Mouse (Mus musculus) granulocyte monocyte progenitor cell, adult 5-6 weeks (primary cell): Measurements from ENCODE around the gene 1700010B08Rik. TPM values are rescaled to one million over a fixed set of nuclear protein-coding genes. Genes with fewer than 3 reads are reported as not detected.

Experiments used
- ATAC-seq: replicated peaks from 2 replicates; pipeline ENCODE4 v1.8.0; 2016; ENCODE audit warnings: mild to moderate bottlenecking, moderate TSS enrichment, inconsistent platforms; ENCODE audit not compliant: poor library complexity, severe bottlenecking
- total RNA-seq, 2 experiments: library from RNA; stranded (forward) in 1 of 2; stranded (reverse) in 1 of 2; fragments of 200-712, 200-1000 nt in 1 of 2; fragments of >200 nt in 1 of 2; fragmentation: Nextera tagmentation in 1 of 2; gene quantifications; 2 replicates each; pipeline ENCODE4 v1.2.3; 2014 to 2017

1700010B08Rik gene
- total RNA-seq, 2 experiments from 2014 or later, result not detected

DNA sequence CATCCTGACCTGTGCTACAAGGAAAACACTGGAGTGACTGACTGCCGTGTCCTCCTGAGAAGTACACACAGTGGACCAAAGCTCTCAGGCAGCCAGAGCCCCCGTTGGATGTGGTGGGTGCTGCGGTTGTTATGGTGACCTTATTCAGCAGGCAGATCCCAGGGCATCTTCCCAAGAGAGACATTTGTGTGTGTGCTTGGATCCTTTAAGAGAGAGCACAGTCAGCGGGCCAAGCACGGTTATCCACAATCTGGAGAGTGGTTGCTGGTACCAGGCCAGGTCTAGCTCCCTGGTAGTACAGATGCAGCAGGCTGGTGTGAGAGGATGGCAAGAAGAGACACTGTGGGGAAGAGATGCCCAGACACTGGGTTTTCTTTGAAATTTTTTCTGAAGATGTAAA is 2.2 kb upstream of the 1700010B08Rik start:
- no peak for ATAC-seq

DNA sequence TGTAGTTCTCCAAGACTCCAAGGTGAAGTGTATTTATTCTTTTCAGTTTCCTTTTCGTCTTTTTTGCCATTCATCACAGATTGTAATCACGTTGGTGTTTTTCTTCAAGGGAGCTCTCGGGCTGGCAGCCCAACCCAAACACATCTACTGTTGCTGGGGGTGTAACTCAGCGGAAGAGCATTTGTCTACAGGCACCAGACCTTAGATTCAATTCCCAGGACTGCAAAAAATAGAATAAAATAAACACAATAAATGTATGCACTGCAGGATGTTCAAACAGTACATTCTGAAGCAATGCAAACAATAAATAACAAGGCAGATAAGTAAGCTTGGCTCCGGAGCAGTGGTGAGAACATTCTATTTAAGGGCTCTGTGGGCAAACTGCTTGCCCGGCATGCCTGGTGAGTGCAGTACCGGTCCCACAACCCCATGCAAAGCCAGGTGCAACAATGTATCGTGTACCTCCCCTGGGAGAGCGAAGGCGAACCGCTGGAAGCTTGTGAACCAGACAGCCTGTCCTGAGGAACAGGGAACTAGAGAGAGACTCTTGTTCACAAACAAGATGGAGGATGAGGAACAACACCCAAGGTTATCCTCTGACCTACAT is 3.1 kb downstream of the 1700010B08Rik start:
- no peak for ATAC-seq

DNA sequence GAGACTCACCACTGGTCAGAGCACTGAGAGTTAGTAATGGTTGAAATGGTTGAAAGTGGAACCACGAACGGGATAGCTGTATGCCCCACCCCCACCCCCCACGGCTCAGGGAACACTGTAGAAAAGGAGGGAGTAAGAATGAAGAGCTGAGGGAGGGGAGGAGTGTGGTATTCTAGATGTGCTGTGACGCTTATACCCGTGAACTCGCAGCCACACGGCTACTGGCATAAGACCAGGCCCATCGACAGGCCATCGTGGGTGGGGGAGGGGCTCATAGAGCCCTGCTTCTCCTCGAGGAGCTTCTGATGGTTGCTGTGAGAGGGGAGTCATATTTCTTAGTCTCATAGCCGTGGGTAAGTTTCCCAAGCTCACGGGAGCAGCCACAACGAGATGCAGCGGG is 5.2 kb downstream of the 1700010B08Rik start:
- no peak for ATAC-seq

DNA sequence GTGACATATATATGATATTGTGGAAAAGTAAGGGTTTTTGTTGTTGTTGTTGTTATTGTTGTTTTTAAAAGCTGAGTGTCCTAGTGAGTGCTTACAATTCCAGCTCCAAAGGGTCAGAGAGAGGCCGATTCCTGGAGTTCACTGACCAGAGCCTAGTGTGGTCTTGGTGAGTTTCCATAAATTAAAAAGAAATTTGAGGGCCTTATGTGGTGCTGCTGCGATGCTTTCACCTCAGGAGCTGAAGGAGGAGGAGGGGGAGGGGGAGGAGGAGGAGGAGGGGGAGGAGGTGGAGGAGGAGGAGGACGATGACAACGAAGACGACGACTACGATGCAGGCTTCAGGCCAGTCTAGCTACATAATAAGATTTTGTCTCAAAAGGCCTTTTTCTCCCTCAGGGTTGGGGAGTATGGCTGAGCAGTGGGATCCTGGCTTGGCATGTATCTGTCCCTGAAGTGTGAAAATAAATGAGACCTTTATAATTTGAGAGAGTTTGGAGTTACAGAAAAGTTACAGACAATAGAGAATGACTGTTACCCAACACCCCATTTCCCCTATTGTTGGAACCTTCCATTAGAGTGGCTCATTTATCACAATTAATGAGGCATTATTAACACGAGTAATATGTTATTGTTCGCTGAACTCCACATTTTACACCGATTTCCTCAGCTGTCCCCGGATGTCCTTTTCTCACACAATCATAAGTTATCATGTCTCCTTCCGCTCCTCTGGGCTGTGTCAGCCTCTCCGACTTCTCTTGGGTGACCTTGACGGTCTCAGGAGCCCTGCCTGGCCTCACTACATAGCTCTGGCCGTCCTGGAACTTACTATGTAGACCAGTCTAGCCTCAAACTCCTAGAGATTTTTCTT is 6.0 kb downstream of the 1700010B08Rik start:
- ATAC-seq, result no peak

DNA sequence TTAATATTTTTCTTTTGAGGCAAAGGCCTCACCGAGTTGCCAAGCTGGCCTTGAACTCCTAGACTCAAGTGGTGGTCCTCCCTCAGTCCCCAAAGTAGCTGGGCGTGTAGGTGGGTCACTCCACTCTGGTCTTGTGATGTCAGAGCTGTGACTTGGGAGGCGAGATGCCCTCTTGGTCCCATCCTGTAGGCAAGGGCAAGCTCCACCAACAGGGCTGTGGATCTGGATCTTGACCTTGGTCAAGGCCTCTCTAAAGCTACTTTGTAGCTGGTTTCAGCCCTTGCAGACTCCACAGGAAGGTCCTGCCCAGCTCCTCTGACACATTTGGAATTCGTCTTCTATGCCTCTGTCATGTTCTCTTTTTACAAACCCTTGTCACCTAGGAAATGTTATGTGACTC is 6.6 kb downstream of the 1700010B08Rik start:
- no peak for ATAC-seq

DNA sequence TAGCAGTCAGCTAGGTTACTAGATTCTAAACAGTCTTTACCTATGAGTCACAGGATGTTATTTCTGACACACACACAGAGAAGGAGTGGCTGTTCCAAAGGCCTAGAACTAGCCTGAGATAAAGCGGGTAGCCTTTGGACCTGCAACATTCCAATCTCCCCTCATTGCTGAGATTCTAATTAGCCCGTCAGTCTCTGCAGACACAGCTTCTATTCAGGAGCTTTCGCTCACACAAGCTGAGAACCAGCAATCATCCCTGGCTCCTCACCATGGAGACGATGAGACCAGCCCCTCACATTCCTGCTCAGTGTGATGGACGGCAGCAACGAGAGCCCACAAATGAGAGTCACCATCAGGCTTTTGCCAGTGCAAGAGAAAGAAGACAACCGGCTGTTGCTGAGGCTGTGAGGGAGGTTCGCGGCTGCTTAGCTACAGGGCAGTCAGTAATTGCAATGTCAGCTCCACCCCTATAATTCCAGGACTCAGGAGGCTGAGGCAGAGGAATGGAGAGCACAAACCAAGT is 11.3 kb downstream of the 1700010B08Rik start:
- no peak for ATAC-seq

DNA sequence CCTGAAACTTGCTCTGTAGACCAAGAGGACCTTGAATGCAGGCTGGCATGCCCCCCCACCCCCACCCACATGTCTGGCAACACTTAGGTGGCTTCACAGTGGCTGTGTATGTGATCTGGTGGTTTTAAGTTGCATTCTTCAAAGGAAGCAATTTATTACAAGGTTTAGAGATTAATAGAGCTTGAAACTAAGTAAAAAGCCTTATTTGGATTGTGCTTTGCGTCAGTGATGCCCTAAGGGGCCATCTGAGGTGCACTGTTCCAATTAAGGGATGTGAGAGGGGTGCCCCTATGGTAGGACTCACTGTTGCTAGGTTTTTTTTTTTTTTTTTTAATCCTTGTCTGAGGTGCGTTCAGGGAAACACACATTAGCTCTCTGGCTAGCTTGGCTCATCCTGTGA is 15.2 kb downstream of the 1700010B08Rik start:
- no peak for ATAC-seq

DNA sequence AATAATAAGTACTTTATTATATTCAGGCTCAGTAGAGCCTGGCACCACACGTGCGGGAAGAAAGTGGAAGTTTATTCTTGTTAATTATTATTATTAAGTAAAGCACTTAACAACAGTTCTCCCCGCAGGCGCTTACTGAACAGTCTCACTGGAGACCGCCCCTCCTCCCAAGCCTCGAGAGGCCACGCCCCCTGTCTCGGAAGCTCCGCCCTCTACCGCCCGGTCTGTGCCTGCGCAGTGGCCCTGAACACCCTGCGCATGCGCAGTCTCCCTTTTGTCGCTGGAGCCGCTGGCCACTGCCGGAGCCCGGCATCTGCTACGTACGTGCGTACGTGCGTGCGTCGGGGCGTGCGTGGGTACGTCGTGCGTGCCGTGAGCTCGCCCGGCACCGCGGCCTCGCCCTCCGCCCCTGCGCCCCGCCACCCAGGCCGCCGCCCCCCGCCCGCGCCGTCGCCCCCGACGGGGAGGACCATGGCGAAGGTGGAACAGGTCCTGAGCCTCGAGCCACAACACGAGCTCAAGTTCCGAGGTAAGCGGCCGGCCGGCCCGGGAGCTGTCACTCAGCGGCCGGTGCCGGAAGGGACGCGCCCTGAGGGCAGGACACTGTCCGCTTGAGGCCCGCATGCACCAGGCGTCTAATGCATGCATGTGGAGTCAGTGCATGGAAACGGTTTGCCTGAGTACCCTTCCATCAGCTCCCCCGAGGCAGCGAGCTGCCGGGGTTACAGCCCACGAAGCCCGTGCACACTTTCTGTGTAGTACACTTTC is 18.2 kb downstream of the 1700010B08Rik start, which contains the start of gene Vapb:
Vapb (plus strand) TSS at position 290 of the 768 bp plus-strand sequence.
- ATAC-seq, result peak; percentile 85

DNA sequence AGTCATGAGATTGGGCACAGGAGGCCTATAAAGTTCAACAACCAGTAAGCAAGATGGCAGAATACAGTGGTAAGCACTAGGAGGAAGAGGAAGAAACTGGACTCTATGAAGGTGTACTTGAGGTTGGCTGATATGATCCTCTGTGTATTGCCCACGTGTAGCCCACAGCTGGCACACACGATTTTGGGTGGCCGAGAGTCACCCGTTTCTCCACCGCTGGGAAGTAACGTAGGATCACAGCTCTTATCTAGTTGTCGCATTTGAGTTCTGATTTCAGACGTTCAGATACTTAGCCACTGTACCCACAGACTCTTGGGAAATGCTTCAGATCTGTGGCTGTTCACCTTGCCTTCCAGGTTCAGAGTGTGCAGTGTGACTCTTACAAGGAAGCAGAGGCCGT is 19.0 kb downstream of the 1700010B08Rik start:
- ATAC-seq, result peak; percentile 8

DNA sequence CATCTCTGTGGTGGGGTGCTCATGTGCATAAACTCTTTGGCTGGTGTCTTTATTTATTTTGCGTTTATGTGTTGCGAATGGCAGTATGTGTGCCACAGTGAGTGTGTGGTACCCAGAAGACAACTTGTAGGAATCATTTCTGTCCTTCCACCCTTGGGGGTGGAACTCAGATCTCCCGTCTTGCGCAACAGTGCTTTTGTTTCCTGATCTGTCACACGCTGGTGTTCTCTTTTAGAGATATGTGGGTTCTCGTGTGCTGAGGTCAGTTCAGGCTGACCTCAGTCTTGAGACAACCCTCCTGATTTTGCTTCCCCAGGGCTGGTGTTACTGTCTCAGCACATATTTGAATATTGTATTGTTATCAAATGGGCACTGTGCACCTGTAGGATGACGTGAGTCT is 19.9 kb downstream of the 1700010B08Rik start:
- ATAC-seq, result peak; percentile 64

DNA sequence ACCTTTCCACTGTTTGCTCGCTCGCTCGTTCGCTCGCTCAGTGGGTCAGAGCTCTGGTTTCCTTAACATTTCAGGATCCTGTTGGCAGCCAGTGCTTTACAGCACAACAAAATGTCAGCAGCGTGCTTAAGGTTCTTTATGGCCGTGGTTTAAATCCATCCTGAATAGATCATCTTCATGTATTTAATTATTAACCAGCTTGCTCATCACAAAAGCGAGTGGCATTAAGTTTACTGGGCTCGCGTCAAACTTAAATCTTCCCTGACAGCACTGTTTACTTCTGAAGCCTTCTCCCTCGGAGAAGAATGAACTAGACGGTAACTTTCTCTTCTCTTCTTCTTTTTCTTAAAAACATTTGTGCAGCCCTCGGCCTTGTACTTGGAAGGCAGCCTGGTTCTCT is 22.9 kb downstream of the 1700010B08Rik start:
- no peak for ATAC-seq

DNA sequence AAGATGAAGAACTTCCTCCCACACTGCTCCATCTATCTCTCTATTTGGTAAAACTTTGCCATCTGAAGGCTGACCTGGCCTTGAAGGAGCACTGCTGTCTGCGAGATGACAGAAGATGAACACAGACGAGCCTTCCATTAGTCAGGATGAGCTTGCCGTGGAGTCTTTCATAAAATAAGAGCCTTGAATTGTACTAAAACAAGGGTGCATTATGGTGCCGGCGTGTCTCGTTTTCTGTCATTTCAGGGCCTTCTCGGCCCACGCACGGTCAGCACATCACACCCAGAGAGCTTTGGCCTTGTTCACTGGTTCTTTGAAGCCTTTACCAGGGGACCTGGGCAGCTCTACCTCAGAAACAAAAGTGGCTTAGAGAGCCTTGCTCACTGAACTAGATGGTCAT is 23.5 kb downstream of the 1700010B08Rik start:
- ATAC-seq, result no peak

DNA sequence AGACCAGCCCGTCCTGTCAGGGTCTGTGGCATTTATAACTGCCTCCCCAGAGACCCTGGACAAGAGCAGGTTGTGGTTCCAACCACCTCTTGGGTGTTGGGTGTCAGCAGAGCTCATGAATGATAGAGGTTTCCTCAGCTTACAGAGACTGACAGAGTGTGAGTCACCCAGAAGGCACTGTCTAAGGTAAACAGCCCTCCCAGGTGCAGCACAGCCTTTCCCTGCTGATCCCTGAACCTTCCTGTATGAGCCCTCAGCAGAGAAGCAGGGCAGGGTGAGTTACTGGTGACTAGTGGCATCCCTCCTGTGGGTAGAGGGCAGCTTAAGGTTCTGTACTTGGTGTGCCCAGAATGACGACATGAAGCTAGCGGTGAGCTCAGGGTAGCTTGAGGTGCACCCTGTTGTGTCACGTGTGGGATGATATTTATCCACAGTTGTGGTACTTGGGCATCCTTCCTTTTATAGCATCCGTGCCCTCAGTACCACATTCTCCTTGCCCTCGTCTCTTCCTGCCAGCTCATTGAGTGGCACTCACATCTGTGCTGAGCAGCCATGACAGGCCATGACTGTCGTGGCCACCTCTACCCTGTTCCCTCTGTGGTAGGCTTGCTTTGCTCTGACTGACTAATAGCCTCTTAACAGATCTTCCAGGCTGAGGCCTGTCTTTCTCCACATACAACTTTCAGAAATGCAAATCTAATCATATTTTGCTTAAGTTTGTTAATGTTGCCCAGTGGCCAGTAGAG is 25.0 kb downstream of the 1700010B08Rik start:
- ATAC-seq, result no peak

DNA sequence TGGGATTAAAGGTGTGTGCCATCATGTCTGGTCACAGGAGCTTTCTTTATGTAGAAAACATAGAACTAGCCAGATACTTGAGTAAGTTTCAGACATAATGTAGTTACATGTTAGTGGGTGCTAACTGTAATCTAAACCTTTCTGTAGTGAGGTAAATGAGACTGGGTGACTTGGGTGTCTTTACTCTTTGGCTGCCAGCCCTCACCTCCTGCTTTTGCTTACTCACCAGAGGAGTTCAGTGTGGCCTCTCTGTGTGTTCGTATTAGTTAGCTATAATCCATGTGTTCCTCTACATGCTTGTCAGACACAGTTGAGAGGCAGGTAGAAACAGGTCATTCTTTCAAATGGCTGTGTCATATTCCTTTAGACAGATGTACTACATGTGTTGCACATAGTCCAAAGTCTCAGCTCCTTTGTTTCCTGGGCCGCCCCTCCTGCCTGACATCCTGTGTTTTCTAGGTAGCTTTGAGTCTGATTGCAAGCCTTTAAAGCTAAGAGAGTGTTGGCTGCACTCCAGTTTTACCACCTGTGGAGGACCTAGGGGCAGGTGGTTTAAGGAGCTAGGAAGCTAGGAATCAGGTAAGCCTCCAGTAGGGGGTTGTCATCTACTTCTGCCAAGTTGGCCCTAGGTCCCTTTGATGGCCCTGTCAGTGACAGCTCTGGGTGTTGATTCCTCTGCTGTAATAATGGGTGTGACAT is 29.9 kb downstream of the 1700010B08Rik start:
- no peak for ATAC-seq

DNA sequence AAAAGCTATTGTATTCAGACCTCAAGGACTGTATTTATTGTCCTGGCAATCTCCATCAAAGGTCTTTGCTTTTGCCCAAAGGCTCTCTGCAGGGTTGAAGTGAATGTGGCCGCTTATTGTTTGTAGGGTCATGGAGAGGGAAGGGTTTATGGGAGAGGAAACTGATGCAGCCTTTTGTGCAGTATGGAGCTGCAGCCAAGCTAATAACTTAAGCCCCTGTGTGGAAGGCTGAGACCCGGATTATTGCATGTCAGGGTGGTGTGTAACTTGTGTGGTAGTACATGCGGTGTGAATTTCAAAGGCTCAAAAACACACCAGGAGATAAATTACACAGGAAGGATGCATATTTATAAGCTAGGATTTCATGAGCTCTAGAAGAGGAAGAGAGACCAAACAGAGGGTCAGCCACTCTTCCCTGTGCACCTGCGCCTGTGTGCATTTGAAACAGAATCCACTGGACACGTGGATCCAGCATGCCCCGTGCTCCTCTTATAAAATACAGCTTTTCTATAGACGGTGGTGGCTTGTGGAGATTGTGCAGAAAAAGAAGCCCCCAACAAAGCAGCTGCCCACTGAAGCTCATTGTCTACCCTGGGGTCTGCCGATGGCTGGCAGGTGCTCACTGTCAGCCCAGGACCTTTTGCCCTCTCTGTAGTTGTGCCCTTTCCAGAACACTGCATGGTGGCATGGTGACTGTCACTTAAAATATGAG is 36.4 kb downstream of the 1700010B08Rik start:
- ATAC-seq, result no peak

DNA sequence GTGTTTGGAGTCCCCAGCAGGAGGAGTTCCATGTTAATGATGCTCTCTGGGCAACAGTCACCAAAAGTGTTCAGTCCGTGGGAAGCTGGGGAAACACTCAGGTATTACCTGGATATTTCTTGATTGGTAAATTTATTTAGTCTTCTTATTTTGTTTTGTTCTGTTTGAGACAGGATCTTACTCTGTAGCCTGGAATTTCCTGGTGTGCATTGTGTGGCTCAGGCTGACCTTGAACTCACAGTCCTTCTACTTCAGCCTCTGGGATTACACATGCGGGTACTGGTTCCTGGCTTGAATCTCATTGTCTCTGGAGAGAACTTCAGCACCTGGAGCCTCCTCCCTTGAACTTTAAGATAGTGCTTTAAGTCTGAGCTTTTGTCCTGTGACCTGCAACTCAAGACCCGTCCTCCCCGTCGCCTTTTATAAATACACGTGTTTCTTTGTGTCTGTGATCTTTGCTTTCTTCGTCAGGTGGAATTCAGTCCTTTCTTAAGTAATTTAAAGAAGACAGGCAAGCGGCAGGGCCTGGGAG is 38.5 kb downstream of the 1700010B08Rik start:
- ATAC-seq, result no peak

DNA sequence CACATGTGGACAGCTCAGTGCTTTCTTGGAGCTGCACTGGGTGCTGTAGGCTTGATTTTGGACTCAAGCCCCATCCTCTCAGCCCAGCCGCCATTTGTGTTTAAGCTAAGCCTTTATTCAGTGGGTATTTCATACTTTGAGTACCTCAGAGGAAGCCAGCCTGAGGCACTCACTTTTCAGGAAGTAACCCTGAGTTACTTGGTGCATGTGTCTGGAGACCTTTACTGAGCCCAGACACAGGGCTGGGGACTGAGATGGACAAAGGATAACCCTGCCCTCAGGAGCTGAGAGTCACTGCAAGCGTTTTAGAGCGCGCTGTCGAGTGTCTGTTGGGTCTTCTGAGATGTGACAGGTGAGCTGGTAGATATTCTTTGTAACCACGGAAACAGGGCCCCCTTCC is 41.4 kb downstream of the 1700010B08Rik start:
- ATAC-seq, result peak; percentile 51; the same call in 1 of the 2 replicates

DNA sequence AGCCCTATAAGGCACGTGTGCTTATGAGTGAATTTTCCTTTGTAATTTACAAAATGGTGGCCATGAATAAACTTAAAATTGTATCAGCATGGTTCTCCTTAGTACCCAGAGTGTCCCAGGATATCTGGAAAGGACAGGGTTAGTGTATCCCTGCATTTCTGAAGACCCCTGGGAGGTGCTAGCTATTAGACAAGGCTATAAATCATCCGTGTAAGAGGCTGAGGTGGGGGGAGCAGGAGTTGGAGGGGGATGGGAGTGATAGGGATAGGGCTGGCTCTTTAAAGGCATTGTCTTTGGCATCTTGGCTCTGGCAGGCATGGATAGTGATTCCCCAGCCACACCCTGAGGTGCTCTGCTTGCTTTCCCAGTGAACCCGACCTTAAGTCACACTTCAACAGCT is 45.4 kb downstream of the 1700010B08Rik start:
- no peak for ATAC-seq
